Mouse (Mus musculus) G1E (cell line): ENCODE measurements around the gene Wfdc17. TPM values are rescaled to one million over a fixed set of nuclear protein-coding genes. Genes with fewer than 3 reads are reported as not detected.

Source experiments
- ATAC-seq: 2 replicates; pipeline ENCODE4 v1.8.0; 2016; ENCODE audit warnings: mild to moderate bottlenecking; ENCODE audit not compliant: insufficient number of reproducible peaks, poor library complexity, low FRiP score, severe bottlenecking; ENCODE audit errors: extremely low read depth
- DNase-seq: peaks from one replicate; pipeline ENCODE4 v3.0.0; 2012; ENCODE audit warnings: low spot score
- H3K27me3 ChIP-seq: 2 replicates; pipeline ENCODE4 v1.6.1; 2012; ENCODE audit warnings: mild to moderate bottlenecking, low read length, inconsistent platforms; ENCODE audit not compliant: insufficient read depth
- H3K36me3 ChIP-seq: replicated peaks from 2 replicates; pipeline ENCODE3; 2012; ENCODE audit warnings: mild to moderate bottlenecking, inconsistent platforms
- H3K4me1 ChIP-seq: 2 replicates; pipeline ENCODE4 v1.6.1; 2012; ENCODE audit warnings: low read depth, low read length, inconsistent platforms, mixed read lengths; ENCODE audit not compliant: insufficient read depth
- H3K4me3 ChIP-seq: 2 replicates; pipeline ENCODE4 v1.5.1; 2012; ENCODE audit warnings: low read depth, mild to moderate bottlenecking, inconsistent platforms, low read length, moderate library complexity, mixed read lengths
- H3K9me3 ChIP-seq: replicated peaks from 2 replicates; pipeline ENCODE4 v1.6.1; 2012; ENCODE audit warnings: inconsistent platforms
- CTCF ChIP-seq: IDR thresholded peaks from 2 replicates; pipeline ENCODE4 v1.5.1; 2012; ENCODE audit warnings: low read depth, low read length, inconsistent platforms, mixed read lengths
- GATA1 ChIP-seq: IDR thresholded peaks from 2 replicates; pipeline ENCODE4 v1.6.1; 2012; ENCODE audit warnings: borderline replicate concordance, low read length, inconsistent platforms, mixed read lengths
- GATA2 ChIP-seq: IDR thresholded peaks from 2 replicates; pipeline ENCODE4 v1.6.1; 2012; ENCODE audit warnings: low read depth, low read length, inconsistent platforms, borderline replicate concordance
- POLR2AphosphoS5 ChIP-seq: IDR thresholded peaks from 2 replicates; pipeline ENCODE4 v1.6.1; 2012; ENCODE audit warnings: low read depth, low read length, inconsistent platforms; ENCODE audit not compliant: insufficient replicate concordance
- TAL1 ChIP-seq: conservative IDR thresholded peaks from 2 replicates; pipeline ENCODE4 v1.6.1; 2012; ENCODE audit warnings: low read depth, low read length, inconsistent platforms, mixed read lengths
- polyA plus RNA-seq: library from polyadenylated mRNA; stranded (reverse); fragments of >175 nt; gene quantifications from 2 replicates; pipeline ENCODE4 v1.2.3, GENCODE M21; 2012
- total RNA-seq, 2 experiments: library from RNA; stranded (forward) in 1 of 2; stranded (reverse) in 1 of 2; fragments of 200-1000 nt in 1 of 2; fragments of >200 nt in 1 of 2; fragmentation: Nextera tagmentation in 1 of 2; gene quantifications; 2 replicates each; pipeline ENCODE4 v1.2.3; 2014 to 2017

The Wfdc17 gene
- total and polyA plus RNA-seq, 3 experiments, result not detected

GRCm38 (mm10) chr11:83675665-83676064 lies 28.1 kb upstream of the Wfdc17 start:
- DNase-seq (no peak), ATAC-seq (no peak)
- TF ChIP-seq TAL1 (no peak), GATA1 (no peak), CTCF (no peak), POLR2AphosphoS5 (no peak), GATA2 (no peak)
- Histone ChIP-seq H3K27me3 (no peaks in the 10 kb centered on the region), H3K4me1 (no peaks in the 10 kb centered on the region), H3K4me3 (no peak overlapping the region), H3K9me3 (no peaks in the 10 kb centered on the region), H3K36me3 (no peaks in the 10 kb centered on the region)

- Histone ChIP-seq H3K27me3 (no peaks in the 10 kb centered on the region; the same call in 1 of the 2 replicates), H3K36me3 (no peaks in the 10 kb centered on the region)
- no peak for DNase-seq
Observed at GRCm38 (mm10) chr11:83689918-83690317, 13.9 kb upstream of the Wfdc17 start.

DNA sequence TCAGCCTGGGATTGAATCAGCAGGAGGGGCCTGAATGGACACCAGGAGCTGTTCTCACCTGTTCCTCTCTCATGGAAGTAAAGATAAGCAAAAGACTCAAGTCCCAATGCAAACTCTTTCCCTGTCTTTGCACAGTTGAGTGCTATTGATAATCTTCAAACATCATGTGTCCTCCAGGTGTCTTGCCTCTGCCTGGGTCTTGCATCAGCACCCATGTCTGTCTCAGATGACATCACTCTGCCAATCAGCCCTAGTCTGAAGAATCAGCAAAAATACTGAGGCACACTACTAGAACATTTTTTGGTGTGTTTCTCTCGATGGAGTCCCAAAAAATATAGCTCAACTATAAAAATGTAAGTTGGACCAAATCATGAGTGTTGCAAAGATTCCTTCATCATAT lies 11.8 kb upstream of the Wfdc17 start:
- DNase-seq (no peak), ATAC-seq (no peak)
- TF ChIP-seq CTCF, result no peak
- no peak for TF ChIP-seq TAL1
- TF ChIP-seq GATA2, result no peak
- no peak for TF ChIP-seq POLR2AphosphoS5
- no peak for TF ChIP-seq GATA1
- Histone ChIP-seq H3K9me3 (no peaks in the 10 kb centered on the region), H3K4me3 (no peak overlapping the region), H3K36me3 (no peaks in the 10 kb centered on the region), H3K4me1 (no peaks in the 10 kb centered on the region), H3K27me3 (no peaks in the 10 kb centered on the region; the same call in 1 of the 2 replicates)

More at GRCm38 (mm10) chr11:83689918-83690317, 13.9 kb upstream of the Wfdc17 start:
- ATAC-seq, result no peak
- H3K4me3 ChIP-seq, result no peak overlapping the region
- no peaks in the 10 kb centered on the region for H3K9me3 ChIP-seq
- no peaks in the 10 kb centered on the region for H3K4me1 ChIP-seq
- TF ChIP-seq TAL1, result no peak

- Histone ChIP-seq H3K27me3 (no peaks in the 10 kb centered on the region), H3K9me3 (no peaks in the 10 kb centered on the region), H3K4me3 (no peak within 1 kb of the TSS), H3K36me3 (no peaks in the 10 kb centered on the region), H3K4me1 (no peaks in the 10 kb centered on the region)
- ATAC-seq (no peak), DNase-seq (no peak)
- no peak for TF ChIP-seq CTCF
- no peak for TF ChIP-seq TAL1
- TF ChIP-seq GATA2, result no peak
Observed at GRCm38 (mm10) chr11:83708715-83709114, 4.9 kb downstream of the Wfdc17 start, which contains the start of gene Wfdc18. TSS of gene Wfdc18 (plus strand) at chr11:83709015.

GRCm38 (mm10) chr11:83709683-83710082 lies 5.9 kb downstream of the Wfdc17 start:
- TF ChIP-seq CTCF, result no peak
- no peak for TF ChIP-seq GATA1
- no peak for TF ChIP-seq GATA2
- no peak for TF ChIP-seq TAL1
- no peak for TF ChIP-seq POLR2AphosphoS5
- H3K27me3 ChIP-seq, result no peaks in the 10 kb centered on the region
- H3K36me3 ChIP-seq, result no peaks in the 10 kb centered on the region
- no peak for ATAC-seq
- no peak overlapping the region for H3K4me3 ChIP-seq
- no peak for DNase-seq
- H3K4me1 ChIP-seq, result no peaks in the 10 kb centered on the region
- no peaks in the 10 kb centered on the region for H3K9me3 ChIP-seq

GRCm38 (mm10) chr11:83712671-83713070 lies 8.9 kb downstream of the Wfdc17 start:
- ATAC-seq (no peak), DNase-seq (no peak)
- TF ChIP-seq CTCF (no peak), GATA2 (no peak), TAL1 (no peak), POLR2AphosphoS5 (no peak), GATA1 (no peak)
- Histone ChIP-seq H3K9me3 (no peaks in the 10 kb centered on the region), H3K36me3 (no peaks in the 10 kb centered on the region), H3K4me3 (no peak overlapping the region), H3K27me3 (no peaks in the 10 kb centered on the region), H3K4me1 (no peaks in the 10 kb centered on the region)

DNA sequence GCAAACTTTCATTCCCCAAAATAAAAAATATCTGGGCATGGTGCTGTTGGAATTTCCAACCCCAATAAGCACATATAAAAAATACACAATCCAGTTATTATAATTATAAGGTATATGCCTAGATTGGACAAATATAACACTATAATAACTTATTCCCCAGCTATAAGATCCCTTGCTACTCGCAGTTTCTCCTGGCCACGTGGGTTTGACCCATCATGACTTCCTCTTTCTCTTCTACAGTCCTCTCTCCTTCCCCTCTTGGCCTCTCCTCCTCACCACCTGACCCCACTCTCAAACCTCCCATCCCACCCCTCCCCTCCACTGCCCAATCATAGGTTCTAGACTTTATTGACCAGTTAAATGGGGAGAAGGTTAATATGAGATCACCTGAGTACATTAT lies 10.1 kb downstream of the Wfdc17 start:
- ATAC-seq, result no peak
- TF ChIP-seq TAL1 (no peak), GATA2 (no peak), CTCF (no peak), GATA1 (no peak), POLR2AphosphoS5 (no peak)
- DNase-seq, result no peak

More for the DNA sequence above, 10.1 kb downstream of the Wfdc17 start:
- H3K36me3 ChIP-seq, result no peaks in the 10 kb centered on the region
- no peaks in the 10 kb centered on the region for H3K4me1 ChIP-seq
- no peaks in the 10 kb centered on the region for H3K27me3 ChIP-seq
- H3K4me3 ChIP-seq, result no peak overlapping the region
- H3K9me3 ChIP-seq, result no peaks in the 10 kb centered on the region
